Comparison of ENCODE assay signal across 27 mouse cellular contexts in the genomic region with DNA sequence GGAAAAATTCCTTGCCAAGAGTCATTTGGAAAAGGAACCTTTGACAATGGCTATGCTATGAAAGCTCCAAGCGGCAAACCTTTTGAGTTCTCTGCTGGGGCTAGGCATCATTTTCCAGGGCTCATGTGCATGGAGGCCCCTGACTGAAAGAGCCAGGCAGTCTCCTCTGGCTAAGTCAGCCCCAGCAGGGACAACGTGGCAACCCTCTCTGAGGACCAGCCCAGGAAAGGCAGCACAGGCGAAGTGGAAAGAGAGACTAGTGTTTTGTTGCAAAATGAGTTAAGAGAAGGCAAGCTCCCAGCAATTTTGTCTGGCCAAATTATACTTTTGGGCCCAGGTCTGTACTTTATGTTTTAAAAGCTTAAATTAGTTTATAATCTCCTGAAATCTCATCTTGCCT. TPM values are rescaled to one million over a fixed set of nuclear protein-coding genes. Genes with fewer than 3 reads are reported as not detected.
A peak's percentile ranks its signal among the peaks of the same experiment; 100 is the strongest.
DNase-seq lines count a peak whose midpoint lies in the region; ATAC-seq and TF ChIP-seq lines count a peak whose summit lies in the region.
"Had no signal": no experiment of that assay in that cellular context is flagged by ENCODE, and none has a peak within 500 bp of the region (broad histone marks: within the 10 kb centered on the region; RNA-seq: fewer than 3 reads in every experiment).

No protein-coding gene starts in this region.

- H3K4me1 ChIP-seq in heart, embryonic 12.5 days (replicated peaks) = no peaks in the 10 kb centered on the region
- H3K4me1 ChIP-seq in limb, embryonic 14.5 days (ENCODE audit: control insufficient read depth, insufficient read depth, low read length) = peaks cover 16% of the 10 kb centered on the region
- H3K4me1 ChIP-seq in limb, embryonic 10.5 days = no peaks in the 10 kb centered on the region
- peaks cover 26% of the 10 kb centered on the region for H3K4me1 ChIP-seq in limb, embryonic 15.5 days
- H3K4me1 ChIP-seq: embryonic facial prominence, embryonic 12.5 days; heart, embryonic 15.5 days had no signal

- no peak for TF ChIP-seq POLR2A in limb, embryonic 14.5 days (IDR thresholded peaks at IDR 0.05; ENCODE audit: borderline replicate concordance, extremely low read depth, insufficient read depth, insufficient read length)

- H3K4me3 ChIP-seq in heart, embryonic 12.5 days = no peak overlapping the region
- H3K4me3 ChIP-seq in limb, embryonic 14.5 days (replicated peaks; ENCODE audit: low read length) = no peak overlapping the region
- H3K4me3 ChIP-seq in limb, embryonic 10.5 days = no peak overlapping the region
- H3K4me3 ChIP-seq in limb, embryonic 15.5 days = no peak overlapping the region
- H3K4me3 ChIP-seq: embryonic facial prominence, embryonic 12.5 days; heart, embryonic 15.5 days had no signal

- no peaks in the 10 kb centered on the region for H3K27me3 ChIP-seq in heart, embryonic 12.5 days (replicated peaks)
- no peaks in the 10 kb centered on the region for H3K27me3 ChIP-seq in limb, embryonic 14.5 days (ENCODE audit: control insufficient read depth, insufficient read depth, low read length)
- H3K27me3 ChIP-seq in limb, embryonic 10.5 days (ENCODE audit: low read depth, poor library complexity, severe bottlenecking) = no peaks in the 10 kb centered on the region
- H3K27me3 ChIP-seq in limb, embryonic 15.5 days = no peaks in the 10 kb centered on the region
- H3K27me3 ChIP-seq: embryonic facial prominence, embryonic 12.5 days had no signal

- no peak overlapping the region for H3K9ac ChIP-seq in heart, embryonic 12.5 days
- no peak overlapping the region for H3K9ac ChIP-seq in limb, embryonic 14.5 days (ENCODE audit: low read depth, low read length, severe bottlenecking)
- H3K9ac ChIP-seq in limb, embryonic 15.5 days = no peak overlapping the region
- H3K9ac ChIP-seq: embryonic facial prominence, embryonic 12.5 days; forebrain, postnatal 0 days; heart, embryonic 15.5 days; hindbrain, embryonic 14.5 days had no signal

- DNase-seq in heart, adult 11 months = peak; percentile 70
- DNase-seq in limb, embryonic 14.5 days (ENCODE audit: low spot score) = no peak
- DNase-seq in limb, embryonic 10.5 days (ENCODE audit: low spot score) = no peak
- no peak for DNase-seq in embryo, embryonic 10.5 days (ENCODE audit: low spot score)
- DNase-seq in urinary bladder, postnatal 25 days (ENCODE audit: low spot score) = no peak
- DNase-seq: adrenal gland, adult 2 months; adrenal gland, postnatal 14 days; cerebellum, adult 11-12 months; cerebellum, adult 8-10 months; cerebellum, postnatal 10 days; cerebellum, postnatal 36 days; forebrain, postnatal 0 days; gastrocnemius, postnatal 10 days; gastrocnemius, postnatal 36 days; heart, postnatal 14 days; heart, postnatal 4 days; kidney, adult 18-20 months had no signal

- H3K27ac ChIP-seq in heart, embryonic 12.5 days (ENCODE audit: poor library complexity, severe bottlenecking) = no peak overlapping the region
- 0 out of 2 replicates have a peak overlapping the region, but pooled peaks have one; percentile 15 for H3K27ac ChIP-seq in limb, embryonic 14.5 days (replicated peaks; ENCODE audit: low read depth, low read length)
- H3K27ac ChIP-seq in limb, embryonic 10.5 days = no peak overlapping the region
- H3K27ac ChIP-seq in limb, embryonic 15.5 days = peak overlapping the region; percentile 47
- H3K27ac ChIP-seq: embryonic facial prominence, embryonic 12.5 days; heart, embryonic 15.5 days; hindbrain, embryonic 14.5 days; hindbrain, postnatal 0 days had no signal

- no peak overlapping the region for H3K4me2 ChIP-seq in heart, embryonic 12.5 days
- no peak overlapping the region for H3K4me2 ChIP-seq in limb, embryonic 14.5 days (replicated peaks; ENCODE audit: low read depth, low read length, severe bottlenecking)
- H3K4me2 ChIP-seq in limb, embryonic 15.5 days = no peak overlapping the region
- H3K4me2 ChIP-seq: embryonic facial prominence, embryonic 12.5 days; heart, embryonic 15.5 days; hindbrain, embryonic 14.5 days had no signal

- H3K9me3 ChIP-seq in heart, embryonic 12.5 days (replicated peaks) = no peaks in the 10 kb centered on the region
- no peaks in the 10 kb centered on the region for H3K9me3 ChIP-seq in limb, embryonic 14.5 days (ENCODE audit: control insufficient read depth, low read length)
- no peaks in the 10 kb centered on the region for H3K9me3 ChIP-seq in limb, embryonic 10.5 days (replicated peaks)
- no peaks in the 10 kb centered on the region for H3K9me3 ChIP-seq in limb, embryonic 15.5 days
- H3K9me3 ChIP-seq: embryonic facial prominence, embryonic 12.5 days; heart, embryonic 15.5 days had no signal

- no peak for ATAC-seq in heart, embryonic 12.5 days (ENCODE audit: insufficient number of reproducible peaks, low FRiP score)
- no peak for ATAC-seq in limb, embryonic 14.5 days (ENCODE audit: low FRiP score, low read depth)
- no peak for ATAC-seq in limb, embryonic 15.5 days (ENCODE audit: insufficient number of reproducible peaks, low FRiP score, low TSS enrichment, low read depth)
- ATAC-seq: CD4-positive, CD25-positive, alpha-beta regulatory T cell, adult 4 months; forebrain, embryonic 14.5 days; forebrain, postnatal 0 days; hindbrain, postnatal 0 days; inflammation-experienced regulatory T-cells, adult 6 months; intestine, embryonic 16.5 days had no signal

- 66% methylated on average over 3 of the region's 3 CpGs for WGBS in heart, embryonic 12.5 days
- 62% methylated on average over 3 of the region's 3 CpGs for WGBS in limb, embryonic 14.5 days
- 80% methylated on average over 3 of the region's 3 CpGs for WGBS in limb, embryonic 10.5 days
- WGBS in limb, embryonic 15.5 days = 58% methylated on average over 3 of the region's 3 CpGs

- no peaks in the 10 kb centered on the region for H3K36me3 ChIP-seq in heart, embryonic 12.5 days
- no peaks in the 10 kb centered on the region for H3K36me3 ChIP-seq in limb, embryonic 14.5 days (ENCODE audit: control insufficient read depth, insufficient read depth, low read length)
- no peaks in the 10 kb centered on the region for H3K36me3 ChIP-seq in limb, embryonic 10.5 days
- H3K36me3 ChIP-seq in limb, embryonic 15.5 days = no peaks in the 10 kb centered on the region
- H3K36me3 ChIP-seq: embryonic facial prominence, embryonic 12.5 days; heart, embryonic 15.5 days had no signal

RNA-seq across cellular contexts. Expression of gene Thbs2, which starts 50.0 kb away (rescaled TPM):
- 11.6 and 12.3 TPM in 2 replicates for polyA plus RNA-seq in heart, embryonic 12.5 days (2016; fragmentation: Nextera tagmentation; extraction: Ambion mirVana)
- polyA plus RNA-seq in limb, embryonic 14.5 days (2012; rRNA removed) = 78.6 and 87.8 TPM in 2 replicates
- polyA plus RNA-seq in limb, embryonic 14.5 days (2014; fragmentation: Nextera tagmentation; extraction: Ambion mirVana) = 77.6 and 92.6 TPM in 2 replicates
- 0.97 and 2.0 TPM in 2 replicates for polyA plus RNA-seq in limb, embryonic 10.5 days (2016; fragmentation: Nextera tagmentation; extraction: Ambion mirVana)
- 110 and 131 TPM in 2 replicates for polyA plus RNA-seq in limb, embryonic 15.5 days (2015; fragmentation: Nextera tagmentation; extraction: Ambion mirVana)
- polyA plus RNA-seq: CD4-positive, CD25-positive, alpha-beta regulatory T cell, adult 4 months had no signal

Comparison
In these comparisons a context has a peak if more than half of its experiments do, and no peak if none do; other contexts are left out.
1. H3K27ac ChIP-seq: peak in limb, embryonic 14.5 days (single experiment) and limb, embryonic 15.5 days (single experiment); none in heart, embryonic 12.5 days (single experiment) and limb, embryonic 10.5 days (single experiment).